26 mouse cellular contexts compared by ENCODE assay signal in the genomic region with DNA sequence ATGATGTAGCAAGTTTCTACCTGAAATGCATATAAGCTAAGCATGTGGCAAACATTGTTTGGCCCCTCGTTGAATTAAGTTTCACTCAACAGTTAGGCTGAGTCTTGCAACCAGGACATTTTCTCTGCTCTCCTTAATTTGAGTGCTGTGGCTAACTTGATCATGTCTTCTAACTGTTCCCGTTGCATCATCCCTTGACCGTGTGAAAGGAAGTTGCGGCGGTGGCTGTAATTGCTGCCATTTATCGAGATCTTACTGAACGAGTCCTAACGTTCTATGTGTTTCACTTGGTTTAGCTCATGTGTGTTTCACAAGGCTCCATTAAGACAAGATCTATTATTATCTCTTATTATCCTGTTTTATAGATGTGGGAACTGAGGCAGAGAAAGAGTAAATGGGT.
DNase-seq lines count a peak whose midpoint lies in the region; ATAC-seq lines count a peak whose summit lies in the region.
"Had no signal": no experiment of that assay in that cellular context is flagged by ENCODE, and none has a peak within 500 bp of the region (broad histone marks: within the 10 kb centered on the region; RNA-seq: fewer than 3 reads in every experiment).

No protein-coding gene starts in this region.

- DNase-seq in midbrain, embryonic 11.5 days (ENCODE audit: low spot score, missing footprints): peak; percentile 68
- DNase-seq in spleen, postnatal 14 days (ENCODE audit: low spot score in 2 of 2): no peak
- no peak for DNase-seq in right cerebral cortex, postnatal 4 days
- DNase-seq: adrenal gland, postnatal 10 days; adrenal gland, postnatal 36 days; cerebellum, adult 2 months; cerebellum, adult 9-11 months; cerebellum, postnatal 25 days; embryo, embryonic 11 days; gastrocnemius, postnatal 25 days; heart, adult 2 months; heart, postnatal 14 days; heart, postnatal 4 days had no signal

- no peak overlapping the region for H3K4me2 ChIP-seq in midbrain, embryonic 11.5 days
- no peak overlapping the region for H3K4me2 ChIP-seq in midbrain, embryonic 13.5 days (replicated peaks)
- H3K4me2 ChIP-seq: embryonic facial prominence, embryonic 13.5 days; forebrain, embryonic 12.5 days; forebrain, embryonic 15.5 days; heart, embryonic 13.5 days; hindbrain, embryonic 14.5 days had no signal

- no peak for ATAC-seq in midbrain, embryonic 11.5 days (ENCODE audit: low FRiP score)
- no peak for ATAC-seq in midbrain, embryonic 13.5 days
- ATAC-seq in megakaryocyte, adult 5-6 weeks (ENCODE audit: poor library complexity, severe bottlenecking): peak; percentile 92
- peak; percentile 91 for ATAC-seq in neutrophil, adult 5-6 weeks (ENCODE audit: extremely low read depth, insufficient number of reproducible peaks, low FRiP score, poor library complexity, severe bottlenecking)
- ATAC-seq: activated CD4-positive, CD25-positive, alpha-beta regulatory T cell, adult 4 months; forebrain, embryonic 15.5 days; hindbrain, postnatal 0 days had no signal

- no peak overlapping the region for H3K9ac ChIP-seq in midbrain, embryonic 11.5 days (ENCODE audit: low read length)
- H3K9ac ChIP-seq in midbrain, embryonic 13.5 days (replicated peaks): no peak overlapping the region
- H3K9ac ChIP-seq: embryonic facial prominence, embryonic 13.5 days; forebrain, embryonic 12.5 days; forebrain, embryonic 15.5 days; heart, embryonic 13.5 days; hindbrain, embryonic 14.5 days had no signal

- no peak overlapping the region for H3K4me3 ChIP-seq in midbrain, embryonic 11.5 days (ENCODE audit: low read depth, low read length)
- no peak overlapping the region for H3K4me3 ChIP-seq in midbrain, embryonic 13.5 days (replicated peaks)
- H3K4me3 ChIP-seq: embryonic facial prominence, embryonic 10.5 days; embryonic facial prominence, embryonic 13.5 days; erythroblast, embryonic 14.5 days; forebrain, embryonic 12.5 days; forebrain, embryonic 15.5 days; heart, adult 2 months; heart, embryonic 10.5 days; heart, embryonic 13.5 days had no signal

- H3K27me3 ChIP-seq in midbrain, embryonic 11.5 days (ENCODE audit: control insufficient read depth, insufficient read depth, low read length): no peaks in the 10 kb centered on the region
- H3K27me3 ChIP-seq in midbrain, embryonic 13.5 days: no peaks in the 10 kb centered on the region; the same call in 1 of the 2 replicates
- H3K27me3 ChIP-seq: embryonic facial prominence, embryonic 13.5 days; forebrain, embryonic 12.5 days; forebrain, embryonic 15.5 days; heart, embryonic 13.5 days had no signal

- H3K36me3 ChIP-seq in midbrain, embryonic 11.5 days (ENCODE audit: control insufficient read depth, insufficient read depth, low read length): no peaks in the 10 kb centered on the region
- no peaks in the 10 kb centered on the region for H3K36me3 ChIP-seq in midbrain, embryonic 13.5 days
- H3K36me3 ChIP-seq: embryonic facial prominence, embryonic 10.5 days; embryonic facial prominence, embryonic 13.5 days; forebrain, embryonic 12.5 days; forebrain, embryonic 15.5 days; heart, embryonic 10.5 days; heart, embryonic 13.5 days had no signal

- H3K9me3 ChIP-seq in midbrain, embryonic 11.5 days (ENCODE audit: control insufficient read depth, low read length): no peaks in the 10 kb centered on the region
- H3K9me3 ChIP-seq in midbrain, embryonic 13.5 days: no peaks in the 10 kb centered on the region
- H3K9me3 ChIP-seq: embryonic facial prominence, embryonic 10.5 days; embryonic facial prominence, embryonic 13.5 days; forebrain, embryonic 12.5 days; forebrain, embryonic 15.5 days; heart, embryonic 10.5 days; heart, embryonic 13.5 days had no signal

- no peaks in the 10 kb centered on the region; the same call in 1 of the 2 replicates for H3K4me1 ChIP-seq in midbrain, embryonic 11.5 days (ENCODE audit: control insufficient read depth, insufficient read depth, low read length)
- H3K4me1 ChIP-seq in midbrain, embryonic 13.5 days (replicated peaks): 0 out of 2 replicates have a peak, but pooled peaks cover 1% of the 10 kb centered on the region
- H3K4me1 ChIP-seq: forebrain, embryonic 15.5 days had no signal

- H3K27ac ChIP-seq in midbrain, embryonic 11.5 days (ENCODE audit: low read depth, low read length): no peak overlapping the region
- no peak overlapping the region for H3K27ac ChIP-seq in midbrain, embryonic 13.5 days
- H3K27ac ChIP-seq: embryonic facial prominence, embryonic 10.5 days; embryonic facial prominence, embryonic 13.5 days; forebrain, embryonic 12.5 days; forebrain, embryonic 15.5 days; heart, adult 2 months; heart, embryonic 10.5 days; heart, embryonic 13.5 days; hindbrain, embryonic 14.5 days; hindbrain, postnatal 0 days had no signal

- 94% methylated on average over 8 of the region's 8 CpGs for WGBS in midbrain, embryonic 11.5 days
- WGBS in midbrain, embryonic 13.5 days: 96% methylated on average over 8 of the region's 8 CpGs

Comparison
In these comparisons a context has a peak if more than half of its experiments do, and no peak if none do; other contexts are left out.
1. ATAC-seq: peak in megakaryocyte, adult 5-6 weeks (single experiment) and neutrophil, adult 5-6 weeks (single experiment); none in midbrain, embryonic 11.5 days (single experiment) and midbrain, embryonic 13.5 days (single experiment).